Mouse (Mus musculus) liver, embryonic 14.5 days (tissue): ENCODE measurements around the gene Gm21974.

Source experiments
- CTCF ChIP-seq: IDR thresholded peaks from 2 replicates; pipeline ENCODE4 v1.5.1; 2016; ENCODE audit warnings: antibody characterized with exemption, low read depth, control low read depth
- EP300 ChIP-seq: IDR thresholded peaks from 2 replicates; pipeline ENCODE4 v1.6.1; 2016; ENCODE audit warnings: antibody characterized with exemption, low read depth

DNA sequence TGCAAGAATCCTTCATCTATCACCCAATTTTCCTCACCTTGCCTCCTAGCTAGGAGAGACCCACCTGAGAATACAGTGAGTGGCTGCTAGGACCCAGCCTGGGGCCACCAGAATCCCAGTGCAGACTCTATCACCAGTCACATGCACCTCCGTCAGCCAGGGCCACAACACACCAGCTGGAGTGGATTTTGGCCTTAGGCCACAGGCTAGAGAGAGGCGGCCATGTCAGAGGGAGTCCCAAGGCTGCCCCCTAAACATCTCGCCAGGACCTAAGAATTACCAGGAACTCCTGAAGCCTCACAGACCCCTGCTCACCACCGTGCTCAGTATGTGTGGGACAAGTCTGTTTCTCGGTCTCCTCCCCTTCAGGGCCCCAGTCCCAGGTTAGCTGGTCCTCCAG is 38.8 kb upstream of the Gm21974 start:
- TF ChIP-seq CTCF (no peak), EP300 (no peak)
